Mouse (Mus musculus) embryonic facial prominence, embryonic 11.5 days (tissue): ENCODE data around the gene Fam107b. TPM values are rescaled to one million over a fixed set of nuclear protein-coding genes. Genes with fewer than 3 reads are reported as not detected.

Experiments used
- ATAC-seq: fragments of 200-750 bp; cut with Nextera tagmentation; replicated peaks from 2 replicates; pipeline ENCODE4 v1.8.0; 2017; ENCODE audit warnings: low read depth; ENCODE audit not compliant: insufficient number of reproducible peaks, low FRiP score, low TSS enrichment
- DNase-seq: peaks from one replicate; pipeline ENCODE4 v3.0.0-alpha.2; 2015; ENCODE audit warnings: low spot score
- H3K27ac ChIP-seq: fragments of 300-500 bp; sonication (generic); replicated peaks from 2 replicates; pipeline ENCODE4 v1.5.1; 2014; ENCODE audit warnings: mild to moderate bottlenecking, low read depth, low read length, control low read depth
- H3K27me3 ChIP-seq: fragments of 300-500 bp; sonication (generic); 2 replicates; pipeline ENCODE4 v1.6.1; 2014; ENCODE audit warnings: mild to moderate bottlenecking, low read length, moderate library complexity, mixed read lengths; ENCODE audit not compliant: control insufficient read depth, insufficient read depth
- H3K36me3 ChIP-seq: fragments of 300-500 bp; sonication (generic); replicated peaks from 2 replicates; pipeline ENCODE4 v1.6.1; 2014; ENCODE audit warnings: low read depth, mild to moderate bottlenecking, low read length, moderate library complexity, mixed read lengths; ENCODE audit not compliant: control insufficient read depth, insufficient read depth
- H3K4me1 ChIP-seq: fragments of 300-500 bp; sonication (generic); 2 replicates; pipeline ENCODE4 v1.6.1; 2014; ENCODE audit warnings: low read length, mixed read lengths; ENCODE audit not compliant: control insufficient read depth, insufficient read depth
- H3K4me2 ChIP-seq: fragments of 300-500 bp; sonication (generic); 2 replicates; pipeline ENCODE4 v1.6.1; 2014; ENCODE audit warnings: low read depth, mild to moderate bottlenecking, control low read depth, low read length, moderate library complexity
- H3K4me3 ChIP-seq: fragments of 300-500 bp; sonication (generic); 2 replicates; pipeline ENCODE4 v1.5.1; 2014; ENCODE audit warnings: low read depth, low read length, control low read depth
- H3K9ac ChIP-seq: fragments of 300-500 bp; sonication (generic); replicated peaks from 2 replicates; pipeline ENCODE4 v1.6.1; 2014; ENCODE audit warnings: mild to moderate bottlenecking, control low read depth, low read length
- H3K9me3 ChIP-seq: fragments of 300-500 bp; sonication (generic); replicated peaks from 2 replicates; pipeline ENCODE4 v1.6.1; 2016; ENCODE audit warnings: mild to moderate bottlenecking, low read length, inconsistent platforms, mixed read lengths; ENCODE audit not compliant: control insufficient read depth
- WGBS: fragments of 180-500 bp; shearing (Covaris S2); extraction: QIAGEN DNeasy Blood & Tissue Kit; methylation state at CpG from one replicate; pipeline ENCODE4 v1.1.7; 2014; 5-methylcytosine and 5-hydroxymethylcytosine counted together
- polyA plus RNA-seq: library from polyadenylated mRNA; unstranded; fragments of >200 nt; fragmentation: Nextera tagmentation; extraction: Ambion mirVana; gene quantifications from 2 replicates; pipeline ENCODE4 v1.2.1, GENCODE M21; 2014

Gene Fam107b
- polyA plus RNA-seq, 1 experiment from 2014 or later = 79.4 TPM

DNA sequence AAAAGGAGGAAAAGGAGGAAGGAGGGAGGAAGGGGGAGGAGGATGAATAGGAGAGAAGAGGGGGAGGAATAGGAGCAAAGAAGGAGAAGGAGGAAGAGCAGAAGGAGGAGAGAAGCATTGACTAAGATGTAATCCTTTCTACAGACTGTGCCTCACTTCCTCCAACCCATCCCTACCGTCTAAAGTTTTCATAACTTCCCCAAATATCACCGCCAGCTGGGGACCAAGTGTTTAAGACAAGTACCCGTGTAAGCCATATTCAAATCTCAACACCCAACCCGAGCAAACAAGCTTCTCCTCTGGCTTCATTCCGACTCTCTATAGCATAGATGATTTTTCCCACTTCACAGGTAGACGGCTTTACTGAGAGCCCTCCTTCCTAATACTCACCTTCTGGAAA, 86.5 kb downstream of the Fam107b start:
- ATAC-seq (no peak), DNase-seq (no peak)
- H3K4me1 ChIP-seq = no peaks in the 10 kb centered on the region
- H3K36me3 ChIP-seq = no peaks in the 10 kb centered on the region
- H3K4me2 ChIP-seq = no peak overlapping the region
- H3K27me3 ChIP-seq = no peaks in the 10 kb centered on the region
- WGBS = 89% methylated on average over 6 of the region's 6 CpGs
- H3K9ac ChIP-seq = no peak overlapping the region
- no peak overlapping the region for H3K4me3 ChIP-seq
- no peaks in the 10 kb centered on the region for H3K9me3 ChIP-seq
- H3K27ac ChIP-seq = no peak overlapping the region

DNA sequence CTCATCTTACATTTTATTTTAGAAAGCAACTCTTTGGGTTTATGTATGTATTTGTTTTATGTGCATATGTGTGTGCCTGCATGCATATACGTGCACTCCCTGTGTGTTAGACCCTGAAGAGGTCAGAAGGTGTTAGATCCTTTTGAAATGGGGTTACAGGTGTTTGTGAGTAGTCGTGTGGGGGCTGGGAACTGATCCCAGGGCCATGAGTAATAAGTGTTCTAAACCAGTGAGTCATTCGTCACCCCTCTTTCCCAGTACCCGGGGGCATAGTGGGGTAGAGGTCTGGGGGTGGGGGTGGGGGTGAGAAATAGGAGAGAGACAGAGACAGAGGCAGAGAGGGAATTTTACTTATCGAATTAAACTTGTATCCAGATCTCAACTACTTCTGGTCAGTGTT, 87.1 kb downstream of the Fam107b start:
- no peak for ATAC-seq
- H3K4me2 ChIP-seq = no peak overlapping the region
- no peak for DNase-seq
- WGBS = 87% methylated on average over 5 of the region's 5 CpGs
- no peaks in the 10 kb centered on the region for H3K27me3 ChIP-seq
- no peak overlapping the region for H3K4me3 ChIP-seq
- H3K27ac ChIP-seq = no peak overlapping the region
- H3K9ac ChIP-seq = no peak overlapping the region
- no peaks in the 10 kb centered on the region for H3K36me3 ChIP-seq
- no peaks in the 10 kb centered on the region for H3K9me3 ChIP-seq
- no peaks in the 10 kb centered on the region for H3K4me1 ChIP-seq

- ATAC-seq = no peak
- no peaks in the 10 kb centered on the region for H3K36me3 ChIP-seq
- H3K4me2 ChIP-seq = no peak overlapping the region
- no peaks in the 10 kb centered on the region for H3K9me3 ChIP-seq
- H3K4me3 ChIP-seq = no peak overlapping the region
- H3K4me1 ChIP-seq = no peaks in the 10 kb centered on the region
- DNase-seq = no peak
- no peaks in the 10 kb centered on the region for H3K27me3 ChIP-seq
- 63% methylated on average over 10 of the region's 11 CpGs for WGBS
- H3K9ac ChIP-seq = no peak overlapping the region
- no peak overlapping the region for H3K27ac ChIP-seq
These were observed 87.8 kb downstream of the Fam107b start for GRCm38 (mm10) chr2:3657811-3658730.

GRCm38 (mm10) chr2:3658900-3659299, 88.6 kb downstream of the Fam107b start:
- H3K4me1 ChIP-seq = no peaks in the 10 kb centered on the region
- WGBS = 21% methylated on average over 4 of the region's 4 CpGs
- DNase-seq = no peak
- H3K4me3 ChIP-seq = no peak overlapping the region
- H3K4me2 ChIP-seq = no peak overlapping the region
- no peak overlapping the region for H3K27ac ChIP-seq
- ATAC-seq = no peak
- H3K27me3 ChIP-seq = no peaks in the 10 kb centered on the region
- no peak overlapping the region for H3K9ac ChIP-seq
- no peaks in the 10 kb centered on the region for H3K36me3 ChIP-seq
- H3K9me3 ChIP-seq = no peaks in the 10 kb centered on the region

- H3K4me2 ChIP-seq = no peak overlapping the region
- no peaks in the 10 kb centered on the region for H3K27me3 ChIP-seq
- 38% methylated on average over 5 of the region's 5 CpGs for WGBS
- DNase-seq = no peak
- H3K4me3 ChIP-seq = no peak overlapping the region
- no peaks in the 10 kb centered on the region for H3K36me3 ChIP-seq
- H3K27ac ChIP-seq = no peak overlapping the region
- no peaks in the 10 kb centered on the region for H3K4me1 ChIP-seq
- H3K9ac ChIP-seq = no peak overlapping the region
- no peak for ATAC-seq
- H3K9me3 ChIP-seq = no peaks in the 10 kb centered on the region
These were observed 89.1 kb downstream of the Fam107b start for GRCm38 (mm10) chr2:3659300-3659910.

DNA sequence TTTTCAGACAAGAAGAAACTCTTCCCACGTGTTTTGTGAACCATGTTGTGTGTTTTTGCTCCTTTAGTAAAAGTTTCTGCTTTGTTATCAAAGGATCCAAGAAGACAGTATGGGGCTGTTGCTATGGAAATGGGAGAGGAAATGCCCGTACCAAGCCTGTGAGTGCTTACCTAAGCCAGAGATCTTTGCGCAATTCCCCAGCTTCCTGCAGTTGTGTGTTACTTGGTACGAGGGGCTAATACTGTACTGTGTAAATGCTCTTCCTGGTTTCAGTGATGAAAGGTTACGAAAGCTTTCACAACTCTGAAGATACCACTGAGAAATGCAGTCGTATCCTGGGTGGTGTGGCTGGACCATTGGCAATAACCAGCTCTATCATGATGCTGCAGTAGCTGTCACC, 93.8 kb downstream of the Fam107b start:
- Histone ChIP-seq H3K4me2 (no peak overlapping the region), H3K9me3 (no peaks in the 10 kb centered on the region), H3K27ac (no peak overlapping the region), H3K4me1 (no peaks in the 10 kb centered on the region), H3K4me3 (no peak overlapping the region), H3K36me3 (no peaks in the 10 kb centered on the region), H3K9ac (no peak overlapping the region), H3K27me3 (no peaks in the 10 kb centered on the region)
- ATAC-seq (no peak), DNase-seq (no peak)
- 65% methylated on average over 6 of the region's 6 CpGs for whole genome bisulfite sequencing

DNA sequence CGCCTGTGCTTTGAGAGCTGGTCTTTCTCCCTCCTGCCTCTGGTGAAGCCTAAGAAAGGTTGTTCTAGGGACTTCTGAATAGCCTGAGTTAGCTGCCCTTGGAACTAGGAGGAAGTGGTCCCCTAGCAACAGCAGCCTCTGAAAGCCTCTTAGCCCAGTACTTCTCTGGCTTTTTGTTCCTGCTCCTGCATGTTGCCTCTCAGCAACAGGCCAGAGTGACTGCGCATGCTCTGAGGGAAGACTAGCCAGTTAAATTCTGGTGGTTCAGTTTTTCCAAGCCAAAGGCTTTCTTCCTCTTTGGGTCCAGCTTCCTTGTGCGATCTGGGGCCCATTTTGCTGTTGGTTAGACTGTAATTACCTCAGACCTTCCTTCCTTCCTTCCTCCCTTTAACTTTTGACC, 98.4 kb downstream of the Fam107b start:
- ATAC-seq (no peak), DNase-seq (no peak)
- Histone ChIP-seq H3K9ac (no peak overlapping the region), H3K4me3 (no peak overlapping the region), H3K4me2 (no peak overlapping the region), H3K4me1 (no peaks in the 10 kb centered on the region), H3K27ac (no peak overlapping the region), H3K27me3 (no peaks in the 10 kb centered on the region), H3K36me3 (no peaks in the 10 kb centered on the region), H3K9me3 (no peaks in the 10 kb centered on the region)
- WGBS = 70% methylated on average over 3 of the region's 3 CpGs

- no peaks in the 10 kb centered on the region for H3K36me3 ChIP-seq
- H3K4me3 ChIP-seq = no peak overlapping the region
- H3K9ac ChIP-seq = no peak overlapping the region
- 31% methylated on average over 2 of the region's 2 CpGs for WGBS
- H3K27me3 ChIP-seq = no peaks in the 10 kb centered on the region
- ATAC-seq = no peak
- no peaks in the 10 kb centered on the region for H3K4me1 ChIP-seq
- no peak overlapping the region for H3K4me2 ChIP-seq
- DNase-seq = no peak
- H3K9me3 ChIP-seq = no peaks in the 10 kb centered on the region
- H3K27ac ChIP-seq = no peak overlapping the region
These were observed 99.4 kb downstream of the Fam107b start for GRCm38 (mm10) chr2:3669646-3670045.
